Mouse (Mus musculus): ENCODE results near the gene Cux1. TPM values are rescaled to one million over a fixed set of nuclear protein-coding genes. Genes with fewer than 3 reads are reported as not detected.

Gene Cux1
- polyA plus RNA-seq, 1 experiment = 69.2 TPM

- H3K4me3 ChIP-seq (replicated peaks; ENCODE audit: insufficient read depth, low read depth, low read length) = no peak overlapping the region
Measured at GRCm38 (mm10) chr5:136522843-136523463, 44.3 kb downstream of the Cux1 start.

DNA sequence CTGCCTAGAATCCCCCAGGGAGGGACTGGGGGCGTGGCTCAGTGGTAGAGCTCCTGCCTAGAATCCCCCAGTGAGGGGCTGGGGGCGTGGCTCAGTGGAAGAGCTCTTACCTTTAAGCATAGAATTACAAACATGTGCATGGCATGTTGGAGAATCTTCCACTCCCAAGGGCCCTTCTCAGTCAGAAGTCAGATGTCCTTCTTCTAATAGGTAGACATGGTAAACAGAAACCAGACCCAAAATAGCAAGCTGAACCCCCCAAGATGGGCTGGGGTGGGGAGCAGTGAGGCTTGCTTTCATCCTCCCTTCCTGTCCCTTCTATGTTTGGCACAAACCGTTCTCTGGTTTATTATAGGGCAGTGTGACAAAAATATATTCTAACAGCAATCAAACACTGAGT lies 45.6 kb downstream of the Cux1 start:
- Histone ChIP-seq H3K27me3 (ENCODE audit: control insufficient read depth, insufficient read depth, low read length) (no peaks in the 10 kb centered on the region), H3K4me1 (ENCODE audit: control insufficient read depth, insufficient read depth, low read length) (peaks cover 15% of the 10 kb centered on the region), H3K27ac (ENCODE audit: insufficient read depth, low read length) (no peak overlapping the region), H3K4me3 (replicated peaks; ENCODE audit: insufficient read depth, low read depth, low read length) (no peak overlapping the region)
- WGBS = 69% methylated on average over 3 of the region's 3 CpGs
- TF ChIP-seq POLR2A (IDR thresholded peaks at IDR 0.05; ENCODE audit: borderline replicate concordance, insufficient read depth, low read length) (no peak), CTCF (IDR thresholded peaks at IDR 0.05; ENCODE audit: borderline replicate concordance, insufficient read depth, low read depth, low read length) (no peak)
- DNase-seq = no peak

More at GRCm38 (mm10) chr5:136522843-136523463, 44.3 kb downstream of the Cux1 start:
- no peak for TF ChIP-seq CTCF (IDR thresholded peaks at IDR 0.05; ENCODE audit: borderline replicate concordance, insufficient read depth, low read depth, low read length)
- TF ChIP-seq POLR2A (IDR thresholded peaks at IDR 0.05; ENCODE audit: borderline replicate concordance, insufficient read depth, low read length) = no peak
- H3K27ac ChIP-seq (ENCODE audit: insufficient read depth, low read length) = no peak overlapping the region
- peaks cover 14% of the 10 kb centered on the region for H3K4me1 ChIP-seq (ENCODE audit: control insufficient read depth, insufficient read depth, low read length)
- no peaks in the 10 kb centered on the region for H3K27me3 ChIP-seq (ENCODE audit: control insufficient read depth, insufficient read depth, low read length)
- WGBS = 48% methylated on average over 3 of the region's 3 CpGs
- no peak for DNase-seq

- H3K27ac ChIP-seq (ENCODE audit: insufficient read depth, low read length) = no peak overlapping the region
- TF ChIP-seq POLR2A (IDR thresholded peaks at IDR 0.05; ENCODE audit: borderline replicate concordance, insufficient read depth, low read length) (no peak), CTCF (IDR thresholded peaks at IDR 0.05; ENCODE audit: borderline replicate concordance, insufficient read depth, low read depth, low read length) (no peak)
- no peak for DNase-seq
- peaks cover 7% of the 10 kb centered on the region; the same call in 1 of the 2 replicates for H3K4me1 ChIP-seq (ENCODE audit: control insufficient read depth, insufficient read depth, low read length)
- WGBS = 98% methylated on average over 3 of the region's 3 CpGs
- H3K27me3 ChIP-seq (ENCODE audit: control insufficient read depth, insufficient read depth, low read length) = no peaks in the 10 kb centered on the region
- no peak overlapping the region for H3K4me3 ChIP-seq (replicated peaks; ENCODE audit: insufficient read depth, low read depth, low read length)
Measured at GRCm38 (mm10) chr5:136518648-136519437, 48.4 kb downstream of the Cux1 start.

DNA sequence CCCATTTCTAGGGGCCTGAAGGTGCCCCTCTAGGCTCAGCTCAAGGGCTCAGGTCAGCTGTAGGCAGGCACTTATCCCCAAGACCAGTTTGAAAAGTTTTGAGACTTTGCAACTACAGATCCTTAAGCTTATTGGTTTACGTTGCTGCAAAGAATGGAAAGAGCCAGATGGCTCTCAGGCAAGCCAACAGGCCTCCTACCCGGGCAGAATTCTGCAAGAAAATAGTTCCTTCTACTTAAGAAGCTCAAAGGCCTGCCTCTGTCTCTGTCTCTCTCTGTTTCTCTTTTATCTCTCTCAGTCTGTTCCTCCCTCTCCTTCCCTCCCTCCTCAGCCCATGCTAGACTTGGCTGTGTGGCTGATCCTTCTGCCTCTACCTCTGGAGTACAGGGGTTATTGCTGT lies 49.8 kb downstream of the Cux1 start:
- Histone ChIP-seq H3K27ac (ENCODE audit: insufficient read depth, low read length) (no peak overlapping the region), H3K27me3 (ENCODE audit: control insufficient read depth, insufficient read depth, low read length) (no peaks in the 10 kb centered on the region), H3K4me3 (replicated peaks; ENCODE audit: insufficient read depth, low read depth, low read length) (no peak overlapping the region), H3K4me1 (ENCODE audit: control insufficient read depth, insufficient read depth, low read length) (peaks cover 3% of the 10 kb centered on the region; the same call in 1 of the 2 replicates)
- DNase-seq = no peak
- TF ChIP-seq CTCF (IDR thresholded peaks at IDR 0.05; ENCODE audit: borderline replicate concordance, insufficient read depth, low read depth, low read length) (no peak), POLR2A (IDR thresholded peaks at IDR 0.05; ENCODE audit: borderline replicate concordance, insufficient read depth, low read length) (no peak)
- WGBS = 10% methylated on average over 2 of the region's 2 CpGs

- H3K4me1 ChIP-seq (ENCODE audit: control insufficient read depth, insufficient read depth, low read length) = peaks cover 6% of the 10 kb centered on the region; the same call in 1 of the 2 replicates
- TF ChIP-seq CTCF (IDR thresholded peaks at IDR 0.05; ENCODE audit: borderline replicate concordance, insufficient read depth, low read depth, low read length) (no peak), POLR2A (IDR thresholded peaks at IDR 0.05; ENCODE audit: borderline replicate concordance, insufficient read depth, low read length) (no peak)
- no peaks in the 10 kb centered on the region for H3K27me3 ChIP-seq (ENCODE audit: control insufficient read depth, insufficient read depth, low read length)
- H3K27ac ChIP-seq (ENCODE audit: insufficient read depth, low read length) = no peak overlapping the region
- DNase-seq = no peak
- no peak overlapping the region for H3K4me3 ChIP-seq (replicated peaks; ENCODE audit: insufficient read depth, low read depth, low read length)
- WGBS = 85% methylated on average over 3 of the region's 3 CpGs
Measured at GRCm38 (mm10) chr5:136516593-136516992, 50.7 kb downstream of the Cux1 start.

DNA sequence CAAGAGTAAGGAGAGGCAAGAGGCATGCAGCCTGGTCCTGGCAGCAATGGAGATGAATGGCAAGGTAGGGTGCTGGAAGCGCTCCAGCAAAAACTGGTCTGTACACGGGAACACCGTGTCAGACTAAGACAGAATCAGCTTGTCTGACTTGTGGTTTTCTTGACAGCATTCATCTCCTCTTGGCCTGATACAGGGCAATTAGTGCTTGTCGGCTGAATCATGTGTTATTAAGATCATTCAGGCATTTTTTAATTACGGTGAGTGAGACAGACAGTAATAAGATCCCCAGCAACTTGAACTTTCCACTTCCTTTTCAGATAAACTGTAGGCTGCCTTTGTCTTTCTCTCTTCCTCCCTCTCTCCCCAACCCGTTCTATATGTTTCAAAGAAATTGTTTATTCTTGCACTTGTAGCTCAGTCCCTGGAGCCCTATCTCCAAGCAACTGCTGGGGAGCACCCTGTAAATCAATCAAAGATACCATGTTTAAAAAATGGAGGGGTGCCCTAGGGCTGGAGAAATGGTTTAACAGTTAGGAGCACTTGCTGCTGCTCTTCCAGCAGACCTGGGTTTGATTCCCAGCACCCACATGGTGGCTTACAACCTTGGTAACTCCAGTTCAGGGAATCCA lies 53.1 kb downstream of the Cux1 start:
- DNase-seq = peak; percentile 71 to 76
- 32% methylated on average over 6 of the region's 6 CpGs for WGBS
- Histone ChIP-seq H3K4me3 (replicated peaks; ENCODE audit: insufficient read depth, low read depth, low read length) (no peak overlapping the region), H3K27ac (ENCODE audit: insufficient read depth, low read length) (no peak overlapping the region), H3K4me1 (ENCODE audit: control insufficient read depth, insufficient read depth, low read length) (peaks cover 11% of the 10 kb centered on the region), H3K27me3 (ENCODE audit: control insufficient read depth, insufficient read depth, low read length) (no peaks in the 10 kb centered on the region)
- no peak for TF ChIP-seq POLR2A (IDR thresholded peaks at IDR 0.05; ENCODE audit: borderline replicate concordance, insufficient read depth, low read length)
- no peak for TF ChIP-seq CTCF (IDR thresholded peaks at IDR 0.05; ENCODE audit: borderline replicate concordance, insufficient read depth, low read depth, low read length)

DNA sequence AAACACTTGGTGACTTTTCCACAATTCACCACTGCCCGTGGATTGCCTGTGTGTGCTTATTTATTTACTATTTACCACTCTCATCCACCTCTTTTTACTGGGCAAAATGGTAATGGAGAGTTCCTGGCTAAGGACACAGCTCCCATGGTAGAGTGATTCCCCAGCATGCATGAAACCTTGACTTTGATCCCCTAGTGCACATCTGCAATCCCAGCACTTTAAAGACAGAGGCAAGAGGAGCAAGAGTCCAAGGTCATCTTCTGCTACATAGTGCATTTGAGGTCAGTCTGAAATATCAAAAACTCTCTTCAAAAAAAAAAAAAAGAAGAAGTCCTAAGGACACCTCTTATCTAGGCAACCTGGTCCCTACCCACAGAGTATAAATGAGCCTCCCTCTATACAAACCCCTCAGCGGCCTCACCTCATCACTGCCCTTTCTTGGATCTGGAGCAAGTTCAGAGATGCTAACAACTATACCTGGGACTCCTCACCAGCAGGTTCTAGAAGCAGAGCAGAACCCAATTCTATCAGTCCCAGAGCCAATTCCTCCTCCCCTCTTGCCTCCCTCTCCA lies 55.1 kb downstream of the Cux1 start:
- whole genome bisulfite sequencing = 87% methylated on average over 2 of the region's 2 CpGs

More for the DNA sequence above, 55.1 kb downstream of the Cux1 start:
- H3K27ac ChIP-seq (ENCODE audit: insufficient read depth, low read length) = no peak overlapping the region
- no peak for DNase-seq
- H3K4me3 ChIP-seq (replicated peaks; ENCODE audit: insufficient read depth, low read depth, low read length) = no peak overlapping the region
- TF ChIP-seq CTCF (IDR thresholded peaks at IDR 0.05; ENCODE audit: borderline replicate concordance, insufficient read depth, low read depth, low read length) (no peak), POLR2A (IDR thresholded peaks at IDR 0.05; ENCODE audit: borderline replicate concordance, insufficient read depth, low read length) (no peak)
- peaks cover 8% of the 10 kb centered on the region for H3K4me1 ChIP-seq (ENCODE audit: control insufficient read depth, insufficient read depth, low read length)
- H3K27me3 ChIP-seq (ENCODE audit: control insufficient read depth, insufficient read depth, low read length) = no peaks in the 10 kb centered on the region

Data from cerebellum, adult 2 months (tissue).